ENCODE assay signal across 18 mouse cellular contexts in genomic region chr2:179035446-179035845, GRCm38 (mm10).
A peak's percentile ranks its signal among the peaks of the same experiment; 100 is the strongest.
DNase-seq lines count a peak whose midpoint lies in the region; ATAC-seq and TF ChIP-seq lines count a peak whose summit lies in the region.
"Had no signal": no experiment of that assay in that cellular context is flagged by ENCODE, and none has a peak within 500 bp of the region (broad histone marks: within the 10 kb centered on the region; RNA-seq: fewer than 3 reads in every experiment).

No protein-coding gene starts in this region.

- no peak overlapping the region for H3K4me3 ChIP-seq in hindbrain, embryonic 16.5 days (ENCODE audit: low read length)
- H3K4me3 ChIP-seq in hindbrain, embryonic 14.5 days (replicated peaks; ENCODE audit: low read length), result no peak overlapping the region
- H3K4me3 ChIP-seq in limb, embryonic 14.5 days (replicated peaks; ENCODE audit: low read length), result no peak overlapping the region
- H3K4me3 ChIP-seq: embryonic facial prominence, embryonic 15.5 days; limb, embryonic 15.5 days; liver, embryonic 15.5 days had no signal

- no peak overlapping the region for H3K4me2 ChIP-seq in hindbrain, embryonic 16.5 days (ENCODE audit: low read length)
- no peak overlapping the region for H3K4me2 ChIP-seq in hindbrain, embryonic 14.5 days (replicated peaks)
- H3K4me2 ChIP-seq in limb, embryonic 14.5 days (replicated peaks; ENCODE audit: low read depth, low read length, severe bottlenecking), result no peak overlapping the region
- H3K4me2 ChIP-seq: embryonic facial prominence, embryonic 15.5 days; limb, embryonic 15.5 days; liver, embryonic 15.5 days had no signal

- H3K9me3 ChIP-seq in hindbrain, embryonic 16.5 days (ENCODE audit: control insufficient read depth, low read length), result no peaks in the 10 kb centered on the region
- H3K9me3 ChIP-seq in hindbrain, embryonic 14.5 days (ENCODE audit: control insufficient read depth, low read length), result no peaks in the 10 kb centered on the region
- H3K9me3 ChIP-seq in limb, embryonic 14.5 days (ENCODE audit: control insufficient read depth, low read length), result no peaks in the 10 kb centered on the region
- H3K9me3 ChIP-seq: embryonic facial prominence, embryonic 15.5 days; limb, embryonic 15.5 days; liver, embryonic 15.5 days had no signal

- H3K4me1 ChIP-seq in hindbrain, embryonic 16.5 days (ENCODE audit: control insufficient read depth, insufficient read depth, low read depth, low read length), result no peaks in the 10 kb centered on the region
- H3K4me1 ChIP-seq in hindbrain, embryonic 14.5 days (replicated peaks; ENCODE audit: control insufficient read depth, insufficient read depth, low read length), result no peaks in the 10 kb centered on the region
- no peaks in the 10 kb centered on the region for H3K4me1 ChIP-seq in limb, embryonic 14.5 days (ENCODE audit: control insufficient read depth, insufficient read depth, low read length)
- H3K4me1 ChIP-seq: embryonic facial prominence, embryonic 15.5 days; limb, embryonic 15.5 days; liver, embryonic 15.5 days had no signal

- DNase-seq in cerebellum, postnatal 14 days, result peak; percentile 73 to 80
- no peak for DNase-seq in cerebellum, adult 18-20 months
- no peak for DNase-seq in hindbrain, embryonic 14.5 days (ENCODE audit: low spot score)
- peak; percentile 17 for DNase-seq in lung, postnatal 36 days
- DNase-seq in lung, postnatal 10 days, result no peak
- DNase-seq in limb, embryonic 14.5 days (ENCODE audit: low spot score), result peak; percentile 4
- DNase-seq: adrenal gland, adult 8-10 months; kidney, adult 9 months; kidney, postnatal 36 days; layer of hippocampus, adult 9-11 months; lung, postnatal 4 days; thymus, postnatal 14 days had no signal

- no peak for TF ChIP-seq POLR2A in limb, embryonic 14.5 days (IDR thresholded peaks at IDR 0.05; ENCODE audit: borderline replicate concordance, extremely low read depth, insufficient read depth, insufficient read length)

- no peak overlapping the region for H3K27ac ChIP-seq in hindbrain, embryonic 16.5 days (ENCODE audit: low read depth, low read length)
- H3K27ac ChIP-seq in hindbrain, embryonic 14.5 days, result no peak overlapping the region
- H3K27ac ChIP-seq in limb, embryonic 14.5 days (replicated peaks; ENCODE audit: low read depth, low read length), result no peak overlapping the region
- H3K27ac ChIP-seq: embryonic facial prominence, embryonic 15.5 days; limb, embryonic 15.5 days; liver, embryonic 15.5 days had no signal

- no peak overlapping the region for H3K9ac ChIP-seq in hindbrain, embryonic 16.5 days (ENCODE audit: low read depth, low read length)
- no peak overlapping the region for H3K9ac ChIP-seq in hindbrain, embryonic 14.5 days
- no peak overlapping the region for H3K9ac ChIP-seq in limb, embryonic 14.5 days (ENCODE audit: low read depth, low read length, severe bottlenecking)
- H3K9ac ChIP-seq: embryonic facial prominence, embryonic 15.5 days; limb, embryonic 15.5 days; liver, embryonic 15.5 days had no signal

- peak; percentile 37; the same call in 1 of the 2 replicates for ATAC-seq in hindbrain, embryonic 16.5 days
- no peak for ATAC-seq in hindbrain, embryonic 14.5 days (ENCODE audit: low FRiP score)
- peak; percentile 47; the same call in 1 of the 2 replicates for ATAC-seq in limb, embryonic 14.5 days (ENCODE audit: low FRiP score, low read depth)
- ATAC-seq: CD4-positive, CD25-positive, alpha-beta regulatory T cell, adult 4 months; Patski had no signal

- H3K36me3 ChIP-seq in hindbrain, embryonic 16.5 days (ENCODE audit: control insufficient read depth, insufficient read depth, low read length), result no peaks in the 10 kb centered on the region
- H3K36me3 ChIP-seq in hindbrain, embryonic 14.5 days (replicated peaks; ENCODE audit: control insufficient read depth, insufficient read depth), result no peaks in the 10 kb centered on the region
- no peaks in the 10 kb centered on the region for H3K36me3 ChIP-seq in limb, embryonic 14.5 days (ENCODE audit: control insufficient read depth, insufficient read depth, low read length)
- H3K36me3 ChIP-seq: embryonic facial prominence, embryonic 15.5 days; limb, embryonic 15.5 days; liver, embryonic 15.5 days had no signal

- H3K27me3 ChIP-seq in hindbrain, embryonic 16.5 days (replicated peaks; ENCODE audit: control insufficient read depth, insufficient read depth, low read length), result no peaks in the 10 kb centered on the region
- H3K27me3 ChIP-seq in hindbrain, embryonic 14.5 days (ENCODE audit: control insufficient read depth, insufficient read depth, low read length), result no peaks in the 10 kb centered on the region
- H3K27me3 ChIP-seq in limb, embryonic 14.5 days (ENCODE audit: control insufficient read depth, insufficient read depth, low read length), result no peaks in the 10 kb centered on the region
- H3K27me3 ChIP-seq: embryonic facial prominence, embryonic 15.5 days; limb, embryonic 15.5 days; liver, embryonic 15.5 days; Patski had no signal

- 71% methylated on average over 6 of the region's 6 CpGs for WGBS in hindbrain, embryonic 16.5 days
- WGBS in hindbrain, embryonic 14.5 days, result 77% methylated on average over 6 of the region's 6 CpGs
- WGBS in limb, embryonic 14.5 days, result 59% methylated on average over 6 of the region's 6 CpGs

Comparison
In these comparisons a context has a peak if more than half of its experiments do, and no peak if none do; other contexts are left out.
1. DNase-seq: peak in cerebellum, postnatal 14 days (2 of 2), lung, postnatal 36 days (single experiment) and limb, embryonic 14.5 days (single experiment); none in cerebellum, adult 18-20 months (0 of 2), hindbrain, embryonic 14.5 days (single experiment) and lung, postnatal 10 days (single experiment).